8 mouse cellular contexts compared by ENCODE assay signal in the genomic region with DNA sequence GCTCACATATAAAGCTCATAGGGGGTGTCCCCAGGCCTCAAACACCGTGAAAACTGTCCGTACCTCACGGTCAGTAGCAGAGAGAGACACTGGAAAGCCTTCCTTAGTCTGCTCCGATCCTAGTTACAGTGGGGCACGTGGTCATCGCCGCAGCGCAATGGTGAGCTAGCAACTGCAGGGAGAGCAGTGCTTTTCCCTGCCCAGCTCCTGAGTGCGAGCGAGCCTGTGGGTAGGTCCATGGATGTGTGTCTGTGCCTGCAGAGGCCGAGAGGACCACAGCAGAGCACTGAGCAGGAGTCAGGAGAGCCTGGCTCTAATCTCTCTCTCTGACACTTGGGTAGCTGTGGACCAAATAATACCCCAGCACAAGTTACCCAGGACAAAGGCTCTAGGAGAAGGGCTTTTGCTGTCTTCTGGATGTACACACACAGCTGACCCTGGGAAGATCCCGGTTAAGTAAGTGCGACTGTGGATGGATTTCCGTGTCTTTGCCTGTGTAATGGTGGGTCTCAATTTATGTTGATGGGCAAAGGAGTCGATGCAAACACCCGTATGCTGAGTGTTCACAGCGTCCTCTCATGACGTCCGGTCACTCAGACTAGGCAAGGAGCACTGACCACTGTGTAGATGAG. TPM values are rescaled to one million over a fixed set of nuclear protein-coding genes. Genes with fewer than 3 reads are reported as not detected.
DNase-seq lines count a peak whose midpoint lies in the region; ATAC-seq and TF ChIP-seq lines count a peak whose summit lies in the region.

No protein-coding gene starts in this region.

- in situ Hi-C loops in ES-E14 (cut with MboI; ENCODE audit: low sequenced_read_pairs in 2 of 2, unreplicated experiment in 2 of 2), result no loop called here

- H3K4me1 ChIP-seq in ES-E14 (ENCODE audit: control insufficient read depth in 2 of 2, insufficient read depth in 2 of 2, low read length in 2 of 2, poor library complexity in 1 of 2), result peaks cover 0 to 8% of the 10 kb centered on the region in 2 experiments; a peak in 2 of 4 replicates
- peaks cover 9 to 19% of the 10 kb centered on the region in 2 experiments; a peak in 3 of 4 replicates for H3K4me1 ChIP-seq in heart, embryonic 14.5 days (ENCODE audit: control insufficient read depth in 2 of 2, insufficient read depth in 2 of 2, low read length in 2 of 2)
- H3K4me1 ChIP-seq in liver, embryonic 13.5 days (replicated peaks), result peaks cover 60% of the 10 kb centered on the region
- peaks cover 6% of the 10 kb centered on the region; the same call in 1 of the 2 replicates for H3K4me1 ChIP-seq in small intestine, adult 2 months (ENCODE audit: control insufficient read depth, insufficient read depth, insufficient read length, low read length)

- no peak for TF ChIP-seq POLR2A in small intestine, adult 2 months (IDR thresholded peaks at IDR 0.05; ENCODE audit: low read depth, low read length)

- H3K36me3 ChIP-seq in ES-E14 (ENCODE audit: control insufficient read depth, insufficient read depth, low read length, poor library complexity, severe bottlenecking), result no peaks in the 10 kb centered on the region
- no peaks in the 10 kb centered on the region for H3K36me3 ChIP-seq in heart, embryonic 14.5 days (ENCODE audit: control insufficient read depth, insufficient read depth, low read length)
- H3K36me3 ChIP-seq in liver, embryonic 13.5 days, result peaks cover 18% of the 10 kb centered on the region
- H3K36me3 ChIP-seq in small intestine, adult 2 months (ENCODE audit: control insufficient read depth, insufficient read depth, low read length), result no peaks in the 10 kb centered on the region

- ATAC-seq in heart, embryonic 14.5 days (ENCODE audit: insufficient number of reproducible peaks, insufficient read depth, low FRiP score, low read depth), result no peak
- ATAC-seq in liver, embryonic 13.5 days (ENCODE audit: low read depth), result peak; percentile 52

- no peaks in the 10 kb centered on the region for H3K9me3 ChIP-seq in ES-E14 (ENCODE audit: control insufficient read depth, insufficient read depth, low read depth, low read length)
- no peaks in the 10 kb centered on the region for H3K9me3 ChIP-seq in heart, embryonic 14.5 days (ENCODE audit: control insufficient read depth, low read length)
- no peaks in the 10 kb centered on the region for H3K9me3 ChIP-seq in liver, embryonic 13.5 days (replicated peaks)

- peak; percentile 51 to 52 for DNase-seq in cerebellum, postnatal 25 days
- DNase-seq in cerebellum, postnatal 14 days, result no peak
- no peak for DNase-seq in ES-E14 (ENCODE audit: low read depth, low spot score)
- no peak for DNase-seq in liver, embryonic 13.5 days
- no peak for DNase-seq in right cerebral cortex, postnatal 4 days
- no peak for DNase-seq in layer of hippocampus, adult 9-10 months (ENCODE audit: low spot score)

- H3K27ac ChIP-seq in ES-E14 (ENCODE audit: insufficient read depth, low read depth, low read length, poor library complexity, severe bottlenecking), result no peak overlapping the region
- no peak overlapping the region for H3K27ac ChIP-seq in heart, embryonic 14.5 days (replicated peaks in 1 of 2; ENCODE audit: control insufficient read depth in 1 of 2, insufficient read depth in 1 of 2, low read depth in 2 of 2, low read length in 2 of 2)
- H3K27ac ChIP-seq in liver, embryonic 13.5 days, result peak overlapping the region; percentile 75
- H3K27ac ChIP-seq in small intestine, adult 2 months (ENCODE audit: insufficient read depth, low read depth, low read length), result peak overlapping the region; percentile 78

- peak overlapping the region; percentile 78 for H3K4me2 ChIP-seq in heart, embryonic 14.5 days (ENCODE audit: low read length)
- peak overlapping the region; percentile 93 for H3K4me2 ChIP-seq in liver, embryonic 13.5 days

- no peak for TF ChIP-seq CTCF in small intestine, adult 2 months (IDR thresholded peaks at IDR 0.05; ENCODE audit: extremely low read depth, insufficient read length, insufficient replicate concordance, low read depth, low read length)

- H3K4me3 ChIP-seq in ES-E14 (ENCODE audit: insufficient read depth in 1 of 2, low read depth in 1 of 2, low read length in 2 of 2, poor library complexity in 1 of 2, severe bottlenecking in 1 of 2), result peak overlapping the region in 1 of 2 experiments; percentile 74; a peak in 2 of 4 replicates
- H3K4me3 ChIP-seq in heart, embryonic 14.5 days (ENCODE audit: control insufficient read depth in 1 of 2, insufficient read depth in 1 of 2, low read depth in 1 of 2, low read length in 2 of 2), result peak overlapping the region; percentile 34 to 49; a peak in 3 of 4 replicates
- H3K4me3 ChIP-seq in liver, embryonic 13.5 days (replicated peaks), result peak overlapping the region; percentile 69
- peak overlapping the region; percentile 72 for H3K4me3 ChIP-seq in small intestine, adult 2 months (ENCODE audit: low read depth, low read length)

- peak overlapping the region; percentile 73; the same call in 1 of the 2 replicates for H3K9ac ChIP-seq in ES-E14 (ENCODE audit: insufficient read depth, low read depth, low read length, poor library complexity, severe bottlenecking)
- H3K9ac ChIP-seq in heart, embryonic 14.5 days (ENCODE audit: low read length), result peak overlapping the region; percentile 69; the same call in 1 of the 2 replicates
- H3K9ac ChIP-seq in liver, embryonic 13.5 days, result peak overlapping the region; percentile 82

- H3K27me3 ChIP-seq in heart, embryonic 14.5 days (ENCODE audit: control insufficient read depth, insufficient read depth, low read length), result no peaks in the 10 kb centered on the region
- no peaks in the 10 kb centered on the region for H3K27me3 ChIP-seq in liver, embryonic 13.5 days
- H3K27me3 ChIP-seq in small intestine, adult 2 months (ENCODE audit: control insufficient read depth, insufficient read depth, low read length), result no peaks in the 10 kb centered on the region

- WGBS in heart, embryonic 14.5 days, result 70% methylated on average over 19 of the region's 19 CpGs
- 14% methylated on average over 19 of the region's 19 CpGs for WGBS in liver, embryonic 13.5 days (ENCODE audit: insufficient replicate concordance)
- WGBS in small intestine, adult 2 months, result 76% methylated on average over 19 of the region's 19 CpGs

TF ChIP-seq in ES-E14, 5 proteins besides CTCF, POLR2A, EP300 and RAD21:
- TF ChIP-seq HCFC1 (IDR thresholded peaks at IDR 0.05; ENCODE audit: borderline replicate concordance, insufficient read depth, low read length), result no peak

RNA-seq across cellular contexts. Expression of gene Nrros, which starts 0.9 kb away (rescaled TPM):
- 6.4 and 7.2 TPM in 2 replicates for total RNA-seq in ES-E14 (2012; rRNA removed)
- polyA plus RNA-seq in heart, embryonic 14.5 days (2014; fragmentation: Nextera tagmentation; extraction: Ambion mirVana), result 7.4 and 8.7 TPM in 2 replicates
- 22.6 and 23.9 TPM in 2 replicates for polyA plus RNA-seq in liver, embryonic 13.5 days (2015; fragmentation: Nextera tagmentation; extraction: Ambion mirVana)
- 5.3 and 6.7 TPM in 2 replicates for polyA plus RNA-seq in small intestine, adult 2 months (2012; rRNA removed)

RNA-seq across cellular contexts. Expression of gene Bex6, which starts 15.1 kb away (rescaled TPM):
- total RNA-seq in ES-E14 (2012; rRNA removed), result 1.4 and 1.6 TPM in 2 replicates
- polyA plus RNA-seq in heart, embryonic 14.5 days (2014; fragmentation: Nextera tagmentation; extraction: Ambion mirVana), result not detected in 2 replicates
- 1.3 and 1.5 TPM in 2 replicates for polyA plus RNA-seq in liver, embryonic 13.5 days (2015; fragmentation: Nextera tagmentation; extraction: Ambion mirVana)
- not detected in 2 replicates for polyA plus RNA-seq in small intestine, adult 2 months (2012; rRNA removed)

Comparison
In these comparisons a context has a peak if more than half of its experiments do, and no peak if none do; other contexts are left out.
1. DNase-seq: peak in cerebellum, postnatal 25 days (2 of 2); none in cerebellum, postnatal 14 days (0 of 2), ES-E14 (single experiment), liver, embryonic 13.5 days (single experiment), right cerebral cortex, postnatal 4 days (single experiment) and layer of hippocampus, adult 9-10 months (single experiment).
2. H3K27ac ChIP-seq: peak in liver, embryonic 13.5 days (single experiment) and small intestine, adult 2 months (single experiment); none in ES-E14 (single experiment) and heart, embryonic 14.5 days (0 of 2).
3. Peak in every context shown above with its lines, with median percentiles within 50 percentile points of each other: H3K9ac ChIP-seq.